Mouse (Mus musculus) embryo, embryonic 11 days (tissue): ENCODE results near the gene Msx1.

Experiments used
- DNase-seq: peaks from one replicate; pipeline ENCODE4 v3.0.0-alpha.2; 2015

Gene Msx1

GRCm38 (mm10) chr5:37792154-37792553, 32.2 kb downstream of the Msx1 start:
- DNase-seq, result no peak

GRCm38 (mm10) chr5:37784847-37785391, 39.5 kb downstream of the Msx1 start:
- DNase-seq, result no peak

GRCm38 (mm10) chr5:37783306-37783705, 41.1 kb downstream of the Msx1 start:
- DNase-seq, result no peak

GRCm38 (mm10) chr5:37775681-37776080, 48.7 kb downstream of the Msx1 start:
- DNase-seq, result no peak

- DNase-seq, result no peak
Measured at GRCm38 (mm10) chr5:37774011-37774410, 50.4 kb downstream of the Msx1 start.

DNA sequence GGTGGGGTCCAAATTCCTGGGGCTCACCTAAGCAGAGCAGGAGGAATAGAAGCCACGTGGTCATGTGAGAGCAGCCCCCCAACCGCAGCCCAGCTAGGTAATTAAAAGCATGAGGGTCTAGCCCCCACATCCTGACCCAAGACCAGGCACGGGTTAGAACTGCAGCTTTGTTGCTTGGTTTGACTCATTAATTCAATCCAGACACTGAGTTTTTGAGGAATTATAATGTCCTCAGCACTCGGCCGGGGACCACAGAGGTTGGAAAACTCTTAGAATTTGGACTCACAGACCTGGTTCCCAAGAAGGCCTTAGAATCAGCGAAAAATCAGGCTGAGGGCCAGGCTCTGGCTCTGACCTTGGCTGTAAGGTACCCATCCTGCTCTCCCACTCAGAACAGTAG, 53.5 kb downstream of the Msx1 start:
- DNase-seq, result no peak
